Mouse (Mus musculus) 416B (cell line): ENCODE results near the gene Kcnip2.
"Not testable (repeated sequence)": the region's sequence is repeated elsewhere in the genome, so short reads cannot be mapped to it uniquely, and the experiment has no call there.

ENCODE experiments used
- DNase-seq: peaks from one replicate; pipeline ENCODE4 v3.0.0; 2011; ENCODE audit warnings: low read depth

Kcnip2 gene

GRCm38 (mm10) chr19:45811028-45811674, 4.7 kb downstream of the Kcnip2 start:
- DNase-seq = no peak

- DNase-seq = peak; percentile 78
Measured at GRCm38 (mm10) chr19:45807732-45808131, 8.1 kb downstream of the Kcnip2 start.

GRCm38 (mm10) chr19:45805817-45806216, 10.0 kb downstream of the Kcnip2 start:
- not testable (repeated sequence) for DNase-seq

GRCm38 (mm10) chr19:45804593-45805368, 11.1 kb downstream of the Kcnip2 start:
- DNase-seq = peak; percentile 71

GRCm38 (mm10) chr19:45803408-45803807, 12.5 kb downstream of the Kcnip2 start:
- DNase-seq = no peak

GRCm38 (mm10) chr19:45802702-45803101, 13.2 kb downstream of the Kcnip2 start:
- DNase-seq = no peak

- DNase-seq = no peak
Measured at GRCm38 (mm10) chr19:45796879-45797278, 19.0 kb downstream of the Kcnip2 start.

- DNase-seq = no peak
Measured at GRCm38 (mm10) chr19:45796061-45796556, 19.8 kb downstream of the Kcnip2 start.

- DNase-seq = no peak
Measured at GRCm38 (mm10) chr19:45795406-45795944, 20.4 kb downstream of the Kcnip2 start.

- DNase-seq = no peak
Measured at GRCm38 (mm10) chr19:45794718-45795117, 21.1 kb downstream of the Kcnip2 start.

- DNase-seq = no peak
Measured at GRCm38 (mm10) chr19:45792404-45792803, 23.5 kb downstream of the Kcnip2 start.

GRCm38 (mm10) chr19:45789888-45790874, 25.7 kb downstream of the Kcnip2 start:
- peak; percentile 94 for DNase-seq

- DNase-seq = no peak
Measured at GRCm38 (mm10) chr19:45789365-45789764, 26.5 kb downstream of the Kcnip2 start.

- no peak for DNase-seq
Measured at GRCm38 (mm10) chr19:45788337-45788736, 27.5 kb downstream of the Kcnip2 start.

- DNase-seq = no peak
Measured at GRCm38 (mm10) chr19:45787450-45787849, 28.4 kb downstream of the Kcnip2 start.

- DNase-seq = no peak
Measured at GRCm38 (mm10) chr19:45785470-45785869, 30.4 kb downstream of the Kcnip2 start.

GRCm38 (mm10) chr19:45783933-45784576, 31.8 kb downstream of the Kcnip2 start:
- no peak for DNase-seq

GRCm38 (mm10) chr19:45783181-45783932, 32.5 kb downstream of the Kcnip2 start, which contains the start of gene Mgea5:
Gene Mgea5 (minus strand): TSS chr19:45783837.
- peak; percentile 99 for DNase-seq

- peak; percentile 89 for DNase-seq
Measured at GRCm38 (mm10) chr19:45782315-45783001, 33.4 kb downstream of the Kcnip2 start.

- DNase-seq = no peak
Measured at GRCm38 (mm10) chr19:45781676-45782075, 34.2 kb downstream of the Kcnip2 start.
